Mouse (Mus musculus): ENCODE measurements around the gene Mroh2a. TPM values are rescaled to one million over a fixed set of nuclear protein-coding genes. Genes with fewer than 3 reads are reported as not detected.
"Not testable (repeated sequence)": the region's sequence is repeated elsewhere in the genome, so short reads cannot be mapped to it uniquely, and the experiment has no call there.

Mroh2a gene
- total RNA-seq, 2 experiments from 2014 or later: not detected

DNA sequence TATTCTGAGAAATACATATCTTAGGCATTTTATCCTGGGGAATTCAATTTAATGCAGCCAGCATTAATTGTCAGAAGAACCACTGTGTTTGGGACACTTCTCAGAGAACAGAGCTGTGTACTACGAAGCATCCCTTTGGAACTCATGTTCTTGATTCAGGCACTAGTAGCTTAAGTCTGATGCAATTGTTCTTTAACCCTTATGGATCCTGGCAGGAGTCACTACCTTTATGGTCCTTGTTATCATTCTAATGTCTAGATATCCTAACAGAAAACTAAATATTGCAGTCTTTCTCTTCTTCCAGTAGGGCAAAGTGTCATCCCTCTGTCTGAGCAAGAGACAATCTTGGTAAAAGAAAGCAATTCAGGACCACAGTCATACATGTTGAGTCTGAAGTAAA, 13.7 kb upstream of the Mroh2a start:
- H3K27ac ChIP-seq: no peak overlapping the region
- no peak overlapping the region for H3K4me3 ChIP-seq
- TF ChIP-seq CTCF (IDR thresholded peaks at IDR 0.05): no peak
- intact Hi-C loops (cut with DNase I): no loop called here
- no peak for DNase-seq

DNA sequence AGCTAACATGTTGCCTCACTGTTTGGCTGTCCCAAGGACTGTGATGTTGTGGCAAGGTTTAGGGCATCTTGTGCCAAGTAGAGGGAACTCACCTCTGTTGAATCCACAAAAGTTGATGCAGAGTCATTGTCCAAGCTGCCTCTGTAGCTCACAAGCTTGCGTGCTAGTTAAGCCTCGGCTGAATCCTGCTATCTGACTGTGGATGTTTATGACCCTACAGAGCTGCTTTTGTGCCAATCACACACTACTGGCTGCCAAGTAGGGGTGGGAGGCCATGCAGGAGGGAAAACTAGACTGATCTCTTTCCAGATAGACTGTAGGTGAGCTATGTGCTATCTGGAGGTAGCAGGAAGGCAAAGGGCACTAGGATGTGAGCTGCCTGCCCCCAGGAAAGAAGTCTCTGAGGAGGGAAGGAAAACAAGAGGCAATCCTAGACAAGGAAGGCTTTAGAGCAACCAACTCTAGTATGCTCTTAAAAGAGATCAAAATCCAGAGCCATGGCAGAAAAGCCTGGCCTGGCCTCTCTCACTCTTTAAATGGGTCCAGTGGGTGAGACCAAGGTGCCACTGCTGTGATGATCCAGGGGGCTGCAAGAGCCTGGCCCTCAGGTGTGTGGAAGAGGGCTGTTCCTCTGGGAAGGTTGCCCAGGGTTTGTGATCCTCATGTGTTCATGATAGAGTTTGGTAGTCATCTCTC, 12.9 kb upstream of the Mroh2a start:
- DNase-seq: peak; percentile 31
- intact Hi-C loops (cut with DNase I): no loop called here

DNA sequence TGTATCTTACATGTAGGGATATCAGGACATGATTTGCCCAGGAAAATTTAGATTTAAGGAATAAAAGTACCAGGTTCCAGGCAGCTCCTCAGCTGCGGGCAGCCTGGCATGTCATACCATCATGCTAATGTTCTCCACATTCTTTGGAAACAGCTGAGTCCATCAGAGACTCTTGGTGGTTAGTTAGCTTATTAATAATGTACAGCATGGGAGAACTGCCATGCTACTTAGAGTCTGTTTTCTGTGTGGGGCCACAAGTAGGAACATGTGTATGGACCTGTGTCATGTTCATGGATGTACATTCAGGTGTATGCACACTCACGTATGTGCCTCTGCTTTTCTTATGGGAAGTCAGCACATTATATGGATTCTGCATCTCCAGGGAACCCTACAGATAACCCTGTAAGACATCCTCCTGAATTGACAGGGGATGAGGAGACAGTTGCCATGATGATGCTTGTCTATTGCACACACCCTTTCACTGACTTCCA, 12.3 kb upstream of the Mroh2a start:
- no peak for DNase-seq
- TF ChIP-seq CTCF (IDR thresholded peaks at IDR 0.05): no peak
- intact Hi-C loops (cut with DNase I): no loop called here
- no peak overlapping the region for H3K4me3 ChIP-seq
- H3K27ac ChIP-seq: no peak overlapping the region

More for the DNA sequence above, 12.9 kb upstream of the Mroh2a start:
- Histone ChIP-seq H3K4me3 (no peak overlapping the region), H3K27ac (no peak overlapping the region)
- no peak for TF ChIP-seq CTCF (IDR thresholded peaks at IDR 0.05)

DNA sequence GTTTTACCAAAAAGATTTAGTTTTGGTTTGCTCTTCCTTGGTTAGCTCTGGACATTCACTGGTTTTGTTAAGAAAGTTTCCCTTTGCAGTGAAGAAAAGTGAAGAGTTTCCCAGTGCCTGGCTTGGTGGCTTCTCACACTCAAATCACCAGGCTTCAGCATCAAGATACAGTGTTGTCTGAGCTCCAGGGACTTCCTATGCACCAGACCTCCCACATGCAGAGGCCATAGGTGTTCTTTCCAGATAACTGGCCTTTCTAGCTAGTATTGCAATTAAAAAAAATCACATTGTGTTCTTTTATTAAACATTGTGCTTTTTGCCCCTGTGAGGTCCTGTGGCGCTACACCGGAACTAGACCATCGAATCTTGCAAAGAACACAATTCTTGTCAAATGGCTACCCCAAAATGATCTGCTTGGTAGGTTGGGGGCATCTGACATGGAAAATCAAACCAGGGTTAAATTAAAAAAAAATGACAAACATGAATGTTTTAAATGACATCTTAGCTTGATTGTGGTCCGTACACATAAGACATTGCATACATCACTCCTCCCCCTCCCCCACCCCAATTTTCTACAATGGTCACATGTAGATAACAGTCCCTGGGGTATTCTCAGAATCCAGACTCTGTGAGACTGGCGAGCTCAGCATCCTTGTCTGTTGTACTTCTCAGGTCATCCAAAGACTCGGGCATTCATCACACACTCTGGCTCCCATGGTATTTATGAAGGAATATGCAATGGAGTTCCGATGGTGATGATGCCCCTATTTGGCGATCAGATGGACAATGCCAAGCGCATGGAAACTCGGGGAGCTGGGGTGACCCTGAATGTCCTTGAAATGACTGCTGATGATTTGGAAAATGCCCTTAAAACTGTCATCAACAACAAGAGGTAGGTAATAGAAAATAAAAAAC, 11.1 kb upstream of the Mroh2a start:
- DNase-seq: no peak
- no peak for TF ChIP-seq CTCF (IDR thresholded peaks at IDR 0.05)
- intact Hi-C loops (cut with DNase I): no loop called here
- Histone ChIP-seq H3K4me3 (no peak overlapping the region), H3K27ac (no peak overlapping the region)

DNA sequence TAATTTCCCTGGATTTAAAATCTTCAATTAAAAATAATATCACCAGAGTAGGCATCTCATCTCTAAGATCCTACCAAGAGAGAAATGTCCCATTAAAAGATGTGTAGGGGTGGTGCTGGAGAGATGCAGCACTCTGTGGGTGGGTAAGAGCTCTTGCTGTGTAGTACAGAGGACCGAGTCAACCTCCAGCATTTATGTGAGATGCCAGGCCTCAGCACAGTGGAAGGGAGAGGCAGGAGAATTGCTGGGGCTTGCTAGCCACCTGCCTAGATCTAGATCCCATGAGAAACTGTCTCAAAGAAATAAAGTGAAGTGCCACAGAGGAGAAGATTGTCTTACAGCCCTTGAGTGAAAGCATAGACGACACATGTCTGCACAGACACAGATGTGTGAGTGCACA, 10.2 kb upstream of the Mroh2a start:
- TF ChIP-seq CTCF (IDR thresholded peaks at IDR 0.05): no peak
- DNase-seq: no peak

DNA sequence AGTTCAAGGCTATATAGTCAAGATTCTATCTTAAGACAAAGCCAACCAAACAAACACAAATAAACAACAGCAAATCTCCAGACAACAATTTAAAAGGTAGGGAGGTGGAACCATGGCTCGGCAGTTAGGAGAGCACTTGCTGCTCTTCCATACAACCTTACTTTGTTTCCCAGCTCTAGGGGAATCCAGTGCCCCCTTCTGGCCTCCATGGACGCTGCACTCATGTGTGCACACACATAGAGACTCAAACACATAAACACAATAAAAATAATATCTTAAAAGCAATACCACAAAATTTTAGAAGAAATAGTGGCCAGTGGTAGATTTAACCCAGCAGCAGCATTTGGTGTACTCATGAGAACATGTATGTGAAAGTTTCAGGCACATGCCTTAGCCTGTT, 9.6 kb upstream of the Mroh2a start:
- no peak overlapping the region for H3K27ac ChIP-seq
- no peak overlapping the region for H3K4me3 ChIP-seq
- intact Hi-C loops (cut with DNase I): no loop called here
- DNase-seq: no peak
- TF ChIP-seq CTCF (IDR thresholded peaks at IDR 0.05): no peak

More for the DNA sequence above, 10.2 kb upstream of the Mroh2a start:
- Histone ChIP-seq H3K4me3 (no peak overlapping the region), H3K27ac (no peak overlapping the region)
- intact Hi-C loops (cut with DNase I): no loop called here

DNA sequence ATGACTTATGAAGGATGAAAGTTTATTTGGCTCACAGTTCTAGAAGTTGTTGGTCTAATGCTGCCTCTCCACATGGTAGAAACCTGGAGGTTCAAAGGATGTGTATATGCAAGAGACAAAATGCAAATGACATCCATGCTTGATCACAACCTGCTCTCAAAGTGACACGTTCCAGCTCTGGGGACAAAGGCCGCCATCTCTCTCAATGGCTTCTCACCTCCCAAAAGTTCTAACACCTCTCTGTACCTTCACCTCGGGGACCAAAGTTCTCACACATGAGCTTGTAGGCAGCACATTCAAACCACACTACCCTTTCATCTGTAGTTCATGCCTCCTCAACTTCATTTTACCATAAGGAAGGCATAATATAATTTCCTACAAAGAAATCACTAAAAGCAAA, 9.2 kb upstream of the Mroh2a start:
- no peak for TF ChIP-seq CTCF (IDR thresholded peaks at IDR 0.05)
- intact Hi-C loops (cut with DNase I): no loop called here
- H3K27ac ChIP-seq: no peak overlapping the region
- no peak overlapping the region for H3K4me3 ChIP-seq
- no peak for DNase-seq

DNA sequence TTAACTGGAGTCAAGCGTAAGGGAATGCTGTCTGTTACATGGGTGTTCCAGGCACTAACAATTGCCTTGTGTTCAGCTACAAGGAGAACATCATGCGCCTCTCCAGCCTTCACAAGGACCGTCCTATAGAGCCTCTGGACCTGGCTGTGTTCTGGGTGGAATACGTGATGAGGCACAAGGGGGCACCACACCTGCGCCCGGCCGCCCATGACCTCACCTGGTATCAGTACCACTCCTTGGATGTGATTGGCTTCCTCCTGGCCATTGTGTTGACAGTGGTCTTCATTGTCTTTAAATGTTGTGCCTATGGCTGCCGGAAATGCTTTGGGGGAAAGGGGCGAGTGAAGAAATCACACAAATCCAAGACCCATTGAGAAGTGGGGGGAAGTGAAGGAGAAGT, 8.7 kb upstream of the Mroh2a start:
- TF ChIP-seq CTCF (IDR thresholded peaks at IDR 0.05): no peak
- intact Hi-C loops (cut with DNase I): no loop called here
- no peak overlapping the region for H3K4me3 ChIP-seq
- no peak overlapping the region for H3K27ac ChIP-seq
- peak; percentile 20 for DNase-seq

DNA sequence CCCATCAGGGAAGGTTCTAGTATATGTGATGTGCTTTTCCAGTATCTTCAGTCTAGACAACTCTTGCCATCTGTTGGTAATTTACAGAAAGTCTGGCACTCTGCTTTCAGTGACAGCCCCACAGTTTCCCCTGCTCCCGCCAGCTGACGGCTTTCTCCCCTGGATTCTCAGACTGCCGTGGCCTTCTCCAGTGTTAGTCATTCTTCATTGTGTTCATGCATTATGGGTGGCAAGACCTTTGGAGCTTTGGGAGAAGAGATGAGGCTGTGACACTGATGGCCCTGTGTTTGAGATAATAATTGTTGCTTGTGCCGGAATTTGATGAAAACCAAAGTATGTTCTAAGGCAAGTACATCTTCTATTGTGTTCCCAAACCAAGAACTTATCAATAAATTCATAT, 8.2 kb upstream of the Mroh2a start:
- DNase-seq: no peak
- no peak overlapping the region for H3K4me3 ChIP-seq
- H3K27ac ChIP-seq: no peak overlapping the region
- intact Hi-C loops (cut with DNase I): no loop called here
- no peak for TF ChIP-seq CTCF (IDR thresholded peaks at IDR 0.05)

DNA sequence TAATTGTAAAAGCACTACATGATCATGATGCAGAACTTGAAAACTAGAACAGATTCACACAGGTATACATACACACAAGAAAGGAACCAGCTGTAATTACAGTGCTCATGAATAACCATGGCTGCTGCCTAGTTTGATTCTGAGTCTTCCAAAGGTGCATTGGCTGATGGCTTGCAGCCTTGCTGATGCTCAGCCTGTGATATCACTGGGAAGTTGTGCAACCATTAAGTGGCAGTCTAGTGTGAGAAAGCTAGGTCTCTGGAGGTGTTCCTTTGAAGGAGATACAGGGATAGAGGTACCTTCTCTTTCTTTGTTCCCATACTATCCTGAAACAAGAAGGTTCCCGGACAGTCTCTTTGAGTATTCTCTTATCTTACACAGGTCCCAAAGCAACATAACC, 7.7 kb upstream of the Mroh2a start:
- Histone ChIP-seq H3K4me3 (no peak overlapping the region), H3K27ac (no peak overlapping the region)
- no peak for DNase-seq
- TF ChIP-seq CTCF (IDR thresholded peaks at IDR 0.05): no peak
- intact Hi-C loops (cut with DNase I): no loop called here

DNA sequence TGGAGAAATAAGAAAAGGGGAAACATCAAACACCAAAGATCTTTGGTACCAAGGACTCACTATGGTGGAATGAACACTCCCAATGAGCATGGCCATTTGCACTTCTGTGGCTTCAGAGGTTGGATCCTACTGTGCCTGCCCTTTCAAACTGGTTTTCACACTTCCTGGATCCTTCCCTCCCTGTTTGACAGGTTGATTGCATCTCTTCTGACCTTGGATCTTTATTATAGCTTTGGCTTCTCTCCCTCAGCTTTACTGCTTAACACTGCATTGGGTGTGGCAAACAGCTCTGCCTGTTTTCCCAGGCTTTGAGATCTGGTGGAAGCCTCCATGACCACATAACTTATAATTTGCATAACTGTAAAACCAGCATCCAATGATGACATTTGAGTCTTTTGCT, 6.5 kb upstream of the Mroh2a start:
- TF ChIP-seq CTCF (IDR thresholded peaks at IDR 0.05): no peak
- Histone ChIP-seq H3K27ac (no peak overlapping the region), H3K4me3 (no peak overlapping the region)
- intact Hi-C loops (cut with DNase I): no loop called here
- no peak for DNase-seq

DNA sequence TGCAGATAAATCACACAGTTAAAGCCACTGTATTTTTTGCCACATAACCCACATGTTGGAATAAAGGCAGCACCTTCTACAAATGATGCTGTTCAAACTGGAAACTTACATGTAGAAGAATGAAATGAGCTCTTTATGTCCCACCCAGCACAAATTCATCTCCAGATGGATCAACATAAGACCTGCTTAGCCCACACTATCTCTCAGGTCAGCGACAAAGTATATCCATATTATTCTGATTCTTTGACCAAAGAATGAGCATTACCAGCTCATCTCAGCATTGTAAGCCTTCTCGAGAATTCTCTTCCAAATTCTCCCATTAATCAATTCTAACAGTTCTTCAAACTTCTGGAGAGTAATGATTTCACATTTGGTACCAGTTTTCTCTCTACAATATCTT, 4.6 kb upstream of the Mroh2a start:
- no peak for TF ChIP-seq CTCF (IDR thresholded peaks at IDR 0.05)
- H3K4me3 ChIP-seq: no peak overlapping the region
- intact Hi-C loops (cut with DNase I): no loop called here
- H3K27ac ChIP-seq: no peak overlapping the region
- no peak for DNase-seq

DNA sequence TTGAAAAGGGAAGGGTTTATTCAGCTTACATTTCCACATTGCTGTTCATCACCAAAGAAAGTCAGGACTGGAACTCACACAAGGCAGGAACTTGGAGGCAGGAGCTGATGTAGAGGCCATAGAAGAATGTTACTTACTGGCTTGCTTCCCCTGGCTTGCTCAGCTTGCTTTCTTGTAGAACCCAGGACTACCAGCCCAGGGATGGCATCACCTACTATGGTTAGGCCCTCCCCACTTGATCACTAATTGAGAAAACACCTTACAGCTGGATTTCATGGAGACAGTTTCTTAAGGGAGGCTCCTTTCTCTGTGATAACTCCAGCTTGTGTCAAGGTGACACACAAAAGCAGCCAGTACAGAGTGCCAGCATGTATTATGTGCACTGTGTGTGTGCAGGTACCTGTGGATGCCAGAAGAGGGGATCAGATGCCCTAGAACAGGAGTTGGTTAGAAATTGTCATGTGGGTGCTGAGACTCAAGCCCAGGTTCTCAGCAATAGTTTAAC, 3.7 kb upstream of the Mroh2a start:
- H3K4me3 ChIP-seq; H3K27ac ChIP-seq; DNase-seq; intact Hi-C loops (cut with DNase I): not testable (repeated sequence)

All from gastrocnemius, adult 2 months (tissue).